Mouse (Mus musculus) forebrain, embryonic 11.5 days (tissue): ENCODE measurements at regions not wholly inside any gene's neighbourhood (a gene's known extent, or its start where the extent isn't known, plus 50 kb on each side); places are given as distances from the start of the nearest gene placed in this dataset.
"Not testable (repeated sequence)": the region's sequence is repeated elsewhere in the genome, so short reads cannot be mapped to it uniquely, and the experiment has no call there.

Experiments
- ATAC-seq: fragments of 200-750 bp; cut with Nextera tagmentation; replicated peaks from 2 replicates; pipeline ENCODE4 v1.8.0; 2017; ENCODE audit warnings: moderate TSS enrichment; ENCODE audit not compliant: low FRiP score
- DNase-seq: peaks from one replicate; pipeline ENCODE4 v3.0.0-alpha.2; 2017; ENCODE audit warnings: low spot score
- H3K27ac ChIP-seq: fragments of 300-500 bp; sonication (generic); 2 replicates; pipeline ENCODE4 v1.5.1; 2014; ENCODE audit warnings: low read depth, low read length
- H3K27me3 ChIP-seq: fragments of 300-500 bp; sonication (generic); 2 replicates; pipeline ENCODE4 v1.6.1; 2014; ENCODE audit warnings: mild to moderate bottlenecking, low read length, mixed read lengths; ENCODE audit not compliant: control insufficient read depth, insufficient read depth
- H3K36me3 ChIP-seq: fragments of 300-500 bp; sonication (generic); 2 replicates; pipeline ENCODE4 v1.6.1; 2014; ENCODE audit warnings: mild to moderate bottlenecking, low read length, moderate library complexity, mixed read lengths; ENCODE audit not compliant: control insufficient read depth, insufficient read depth
- H3K4me1 ChIP-seq: fragments of 300-500 bp; sonication (generic); replicated peaks from 2 replicates; pipeline ENCODE4 v1.6.1; 2014; ENCODE audit warnings: low read length, mixed read lengths; ENCODE audit not compliant: control insufficient read depth, insufficient read depth
- H3K4me2 ChIP-seq: fragments of 300-500 bp; sonication (generic); 2 replicates; pipeline ENCODE4 v1.6.1; 2014; ENCODE audit warnings: low read depth, mild to moderate bottlenecking, low read length, moderate library complexity, mixed read lengths; ENCODE audit not compliant: severe bottlenecking
- H3K4me3 ChIP-seq: fragments of 300-500 bp; sonication (generic); 2 replicates; pipeline ENCODE4 v1.5.1; 2014; ENCODE audit warnings: low read depth, low read length
- H3K9ac ChIP-seq: fragments of 300-500 bp; sonication (generic); 2 replicates; pipeline ENCODE4 v1.6.1; 2014; ENCODE audit warnings: low read length
- H3K9me3 ChIP-seq: fragments of 300-500 bp; sonication (generic); 2 replicates; pipeline ENCODE4 v1.6.1; 2016; ENCODE audit warnings: low read length, mixed read lengths; ENCODE audit not compliant: control insufficient read depth
- WGBS: fragments of 180-500 bp; shearing (Covaris S2); extraction: QIAGEN DNeasy Blood & Tissue Kit; methylation state at CpG from one replicate; pipeline ENCODE4 v1.1.7; 2014; 5-methylcytosine and 5-hydroxymethylcytosine counted together

DNA sequence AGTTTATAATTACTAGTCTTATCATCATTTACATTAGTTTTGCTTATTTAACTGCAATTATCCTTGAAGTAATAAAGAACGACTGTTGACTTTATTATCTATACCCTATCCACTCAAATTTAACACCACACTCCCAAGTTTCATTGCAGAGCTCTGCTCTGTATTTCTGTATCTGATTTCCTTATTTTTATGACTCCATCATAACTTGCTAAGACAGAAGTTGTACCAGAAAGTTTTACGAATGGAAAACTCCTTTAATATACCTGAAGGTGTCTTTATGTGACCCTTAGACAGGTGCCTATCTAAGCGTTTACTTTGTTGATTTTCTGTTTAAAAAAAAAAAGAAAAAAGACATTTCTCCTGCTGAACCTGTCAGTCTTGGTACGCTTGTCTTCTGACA, 854.7 kb downstream of the Robo2 start:
- Histone ChIP-seq H3K9me3 (no peaks in the 10 kb centered on the region), H3K4me1 (no peaks in the 10 kb centered on the region), H3K4me2 (no peak overlapping the region), H3K27me3 (no peaks in the 10 kb centered on the region), H3K36me3 (no peaks in the 10 kb centered on the region), H3K9ac (no peak overlapping the region), H3K4me3 (no peak overlapping the region), H3K27ac (no peak overlapping the region)
- no peak for ATAC-seq
- WGBS = 93% methylated on average over 4 of the region's 4 CpGs
- DNase-seq = no peak

DNA sequence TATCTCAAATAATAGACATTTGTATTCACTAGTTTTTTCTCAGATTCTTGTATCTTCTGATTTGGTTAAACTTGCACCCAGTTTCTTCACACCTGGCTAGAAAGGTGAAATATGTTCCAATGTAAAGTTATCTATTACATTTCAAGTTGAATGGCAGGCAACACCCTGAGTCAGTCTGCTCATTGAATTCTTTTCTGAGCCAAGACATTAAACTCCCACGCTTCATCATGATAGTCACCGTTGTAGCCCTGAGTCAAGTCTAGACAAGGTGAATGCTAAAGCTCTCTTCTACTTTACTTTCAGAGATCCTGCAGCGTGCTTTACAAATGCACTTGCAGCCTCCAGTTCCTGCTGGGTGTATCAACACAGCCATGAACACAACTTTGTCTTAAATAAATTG, 868.0 kb downstream of the Robo2 start:
- 85% methylated on average over 3 of the region's 3 CpGs for WGBS
- H3K4me2 ChIP-seq = no peak overlapping the region
- DNase-seq (no peak), ATAC-seq (no peak)
- H3K4me1 ChIP-seq = no peaks in the 10 kb centered on the region
- no peaks in the 10 kb centered on the region for H3K27me3 ChIP-seq
- no peaks in the 10 kb centered on the region for H3K9me3 ChIP-seq
- no peak overlapping the region for H3K4me3 ChIP-seq
- H3K27ac ChIP-seq = no peak overlapping the region
- H3K36me3 ChIP-seq = no peaks in the 10 kb centered on the region
- H3K9ac ChIP-seq = no peak overlapping the region

GRCm38 (mm10) chr16:73538040-73538439, 873.6 kb downstream of the Robo2 start:
- DNase-seq (no peak), ATAC-seq (no peak)
- whole genome bisulfite sequencing = 91% methylated on average over 7 of the region's 7 CpGs

DNA sequence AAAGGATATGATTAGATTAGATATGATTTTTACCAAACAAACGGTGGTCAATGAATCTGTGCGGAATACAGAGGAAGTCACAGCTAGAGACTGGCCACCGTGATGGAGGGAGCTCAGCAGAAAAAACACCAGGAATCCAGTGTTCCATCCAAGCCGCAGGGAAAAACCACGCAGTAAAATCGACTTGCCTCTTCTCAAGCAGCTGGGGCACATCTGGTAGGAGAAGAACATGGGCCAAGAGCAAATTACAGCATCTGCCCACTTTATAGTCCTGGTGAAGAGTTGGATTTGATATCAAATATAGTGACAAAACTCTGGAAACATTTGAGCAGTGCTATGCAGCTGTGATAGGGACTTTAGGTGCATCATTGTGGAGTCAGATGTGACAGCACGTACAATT, 874.1 kb downstream of the Robo2 start:
- no peaks in the 10 kb centered on the region for H3K36me3 ChIP-seq
- H3K9me3 ChIP-seq = no peaks in the 10 kb centered on the region
- H3K4me3 ChIP-seq = no peak overlapping the region
- H3K4me2 ChIP-seq = no peak overlapping the region
- no peak overlapping the region for H3K9ac ChIP-seq
- DNase-seq = no peak
- 96% methylated on average over 7 of the region's 7 CpGs for WGBS
- no peak overlapping the region for H3K27ac ChIP-seq
- H3K27me3 ChIP-seq = no peaks in the 10 kb centered on the region
- ATAC-seq = no peak
- no peaks in the 10 kb centered on the region for H3K4me1 ChIP-seq

More at GRCm38 (mm10) chr16:73538040-73538439, 873.6 kb downstream of the Robo2 start:
- no peaks in the 10 kb centered on the region for H3K36me3 ChIP-seq
- no peak overlapping the region for H3K4me3 ChIP-seq
- H3K27me3 ChIP-seq = no peaks in the 10 kb centered on the region
- H3K4me2 ChIP-seq = no peak overlapping the region
- no peak overlapping the region for H3K9ac ChIP-seq
- H3K4me1 ChIP-seq = no peaks in the 10 kb centered on the region
- H3K9me3 ChIP-seq = no peaks in the 10 kb centered on the region
- no peak overlapping the region for H3K27ac ChIP-seq

DNA sequence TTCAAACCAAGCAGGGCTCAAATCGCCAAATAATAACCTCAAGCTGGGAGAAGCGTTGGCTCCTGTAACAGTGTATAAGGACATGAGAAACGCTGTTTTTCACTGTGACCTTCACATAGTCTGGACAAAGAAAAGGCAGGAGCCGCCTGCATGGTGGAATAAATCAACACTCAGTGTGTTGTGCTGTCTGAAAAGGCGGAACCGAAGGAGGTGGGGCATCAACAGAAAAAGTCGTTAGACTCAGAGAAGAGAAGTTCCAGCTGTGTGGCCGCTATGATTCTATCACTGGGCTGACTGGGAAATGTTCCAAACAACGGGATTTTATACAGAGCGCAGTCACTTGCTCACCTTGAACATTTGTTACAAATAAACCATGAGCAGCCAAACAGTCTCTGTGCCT, 881.4 kb downstream of the Robo2 start:
- H3K4me2 ChIP-seq = no peak overlapping the region
- no peak for DNase-seq

DNA sequence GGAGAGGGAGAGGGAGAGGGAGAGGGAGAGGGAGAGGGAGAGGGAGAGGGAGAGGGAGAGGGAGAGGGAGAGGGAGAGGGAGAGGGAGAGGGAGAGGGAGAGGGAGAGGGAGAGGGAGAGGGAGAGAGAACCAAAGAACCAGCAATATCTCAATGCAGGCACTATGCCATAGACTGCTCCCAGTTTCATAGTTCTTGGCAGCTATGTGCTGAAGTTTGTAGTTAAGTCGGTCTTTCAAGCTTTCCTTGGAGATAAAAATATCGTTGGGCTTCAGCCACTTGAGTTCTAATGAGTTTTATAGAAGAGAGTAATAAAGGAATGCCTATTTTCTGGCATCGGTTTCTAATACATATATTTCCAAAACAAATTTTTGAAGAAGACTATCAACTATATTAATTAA, 888.7 kb downstream of the Robo2 start:
- H3K27me3 ChIP-seq, H3K27ac ChIP-seq, H3K4me1 ChIP-seq, H3K9me3 ChIP-seq, H3K4me3 ChIP-seq, H3K9ac ChIP-seq, H3K36me3 ChIP-seq, ATAC-seq, H3K4me2 ChIP-seq, DNase-seq: not testable (repeated sequence)
- WGBS = 91% methylated on average over 3 of the region's 3 CpGs

More for the DNA sequence above, 881.4 kb downstream of the Robo2 start:
- Histone ChIP-seq H3K27me3 (no peaks in the 10 kb centered on the region), H3K4me3 (no peak overlapping the region), H3K4me1 (no peaks in the 10 kb centered on the region), H3K36me3 (no peaks in the 10 kb centered on the region), H3K9me3 (no peaks in the 10 kb centered on the region), H3K9ac (no peak overlapping the region), H3K27ac (no peak overlapping the region)
- WGBS = 60% methylated on average over 10 of the region's 10 CpGs
- ATAC-seq = 0 out of 2 replicates have a peak, but pooled peaks have one; percentile 42

DNA sequence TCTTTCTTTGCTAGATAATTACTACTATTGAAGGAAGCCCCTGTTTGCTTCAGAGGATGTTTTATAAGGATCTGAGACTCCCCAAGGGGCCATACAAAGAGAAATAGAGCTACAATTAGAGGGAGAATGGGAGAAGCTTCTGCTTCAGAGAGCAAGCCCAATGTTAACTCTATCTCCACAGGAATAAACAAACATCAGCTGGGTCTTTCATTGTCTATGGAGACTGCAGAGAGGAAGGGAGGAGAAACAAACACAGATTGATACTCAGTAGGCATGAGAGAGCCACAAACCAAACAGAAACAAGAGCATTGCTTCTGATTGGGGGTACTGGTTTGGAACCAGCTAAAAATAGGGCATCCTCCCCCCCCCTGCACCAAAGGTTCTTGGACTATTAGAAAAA, 906.9 kb downstream of the Robo2 start:
- Histone ChIP-seq H3K4me1 (no peaks in the 10 kb centered on the region), H3K36me3 (no peaks in the 10 kb centered on the region), H3K27me3 (no peaks in the 10 kb centered on the region), H3K9ac (no peak overlapping the region), H3K27ac (no peak overlapping the region), H3K4me2 (no peak overlapping the region), H3K4me3 (no peak overlapping the region), H3K9me3 (no peaks in the 10 kb centered on the region)
- ATAC-seq (no peak), DNase-seq (no peak)

DNA sequence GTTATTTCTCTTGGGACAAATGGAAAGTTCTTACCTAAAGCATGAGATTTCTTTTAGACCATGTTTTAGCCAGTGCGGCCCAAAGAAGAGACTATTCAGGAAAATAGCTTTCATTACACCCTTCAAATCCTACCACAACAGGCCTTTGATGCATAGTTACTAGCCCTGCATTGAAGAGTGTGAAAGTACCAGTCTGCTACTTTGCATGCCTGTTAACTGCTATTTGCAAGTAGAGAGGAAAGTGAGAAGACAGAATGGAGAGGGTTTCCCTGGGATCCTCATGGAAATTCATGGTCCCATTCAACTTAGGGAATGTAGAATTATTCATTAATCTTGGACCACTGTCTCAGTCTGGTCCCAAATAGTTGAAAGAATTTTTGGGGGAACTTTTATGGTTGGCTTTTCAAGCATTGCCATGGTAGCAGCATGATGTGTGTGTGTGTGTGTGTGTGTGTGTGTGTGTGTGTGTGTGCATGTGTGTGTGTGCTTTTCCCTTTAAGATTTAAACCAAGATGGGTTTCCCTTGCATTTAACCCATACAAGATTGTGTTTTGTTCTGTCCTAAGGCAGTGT, 912.9 kb downstream of the Robo2 start:
- 0 out of 2 replicates have a peak, but pooled peaks cover 2% of the 10 kb centered on the region for H3K4me1 ChIP-seq
- no peak overlapping the region for H3K4me2 ChIP-seq
- H3K9me3 ChIP-seq = no peaks in the 10 kb centered on the region
- DNase-seq (no peak), ATAC-seq (no peak)
- H3K27ac ChIP-seq = no peak overlapping the region
- no peaks in the 10 kb centered on the region for H3K36me3 ChIP-seq
- H3K27me3 ChIP-seq = no peaks in the 10 kb centered on the region
- 70% methylated on average over 1 of the region's 1 CpGs for WGBS
- H3K9ac ChIP-seq = no peak overlapping the region
- no peak overlapping the region for H3K4me3 ChIP-seq

DNA sequence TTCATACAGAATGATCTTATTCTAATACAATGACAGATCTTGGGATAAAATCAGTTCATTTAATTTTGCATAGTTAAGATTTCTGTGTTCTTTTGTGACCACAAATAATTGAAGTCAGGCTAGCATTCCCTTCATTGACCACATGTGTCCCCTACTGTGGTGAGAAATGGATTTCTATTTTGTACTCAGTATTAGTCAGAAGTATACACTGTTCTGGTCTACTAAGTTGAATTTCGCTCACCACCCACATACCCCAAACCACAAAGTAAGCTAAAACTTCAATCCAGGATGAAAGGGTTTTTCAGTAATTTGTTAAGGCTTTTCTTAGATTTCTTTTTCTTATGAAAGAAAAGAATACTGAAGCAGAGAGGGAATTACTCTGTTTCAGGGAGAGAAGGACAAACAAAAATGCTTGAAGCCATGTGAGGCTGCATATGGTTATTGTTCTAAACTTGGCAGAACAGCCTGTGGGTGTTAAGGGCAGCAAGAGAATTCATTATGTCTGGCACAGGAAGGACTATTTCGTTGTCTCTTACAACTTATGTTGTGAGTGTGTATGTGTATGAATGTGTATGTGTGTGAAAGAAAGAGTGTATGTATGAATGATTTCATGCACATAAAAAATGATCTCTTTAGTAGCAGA, 928.3 kb downstream of the Robo2 start:
- WGBS = 77% methylated on average over 2 of the region's 2 CpGs

More for the DNA sequence above, 928.3 kb downstream of the Robo2 start:
- DNase-seq (no peak), ATAC-seq (no peak)
- no peaks in the 10 kb centered on the region for H3K27me3 ChIP-seq
- H3K9me3 ChIP-seq = no peaks in the 10 kb centered on the region
- no peaks in the 10 kb centered on the region for H3K36me3 ChIP-seq
- H3K4me3 ChIP-seq = no peak overlapping the region
- H3K27ac ChIP-seq = no peak overlapping the region
- H3K4me2 ChIP-seq = no peak overlapping the region
- H3K4me1 ChIP-seq = no peaks in the 10 kb centered on the region
- H3K9ac ChIP-seq = no peak overlapping the region
